Mouse (Mus musculus) midbrain, embryonic 16.5 days (tissue): ENCODE results near the gene Ddah1. TPM values are rescaled to one million over a fixed set of nuclear protein-coding genes. Genes with fewer than 3 reads are reported as not detected.

ENCODE experiments used
- ATAC-seq: fragments of 200-750 bp; cut with Nextera tagmentation; 2 replicates; pipeline ENCODE4 v1.8.0; 2017; ENCODE audit warnings: moderate TSS enrichment
- H3K27ac ChIP-seq: fragments of 300-500 bp; sonication (generic); 2 replicates; pipeline ENCODE4 v1.5.1; 2014; ENCODE audit warnings: mild to moderate bottlenecking, low read length, mixed read lengths
- H3K27me3 ChIP-seq: fragments of 300-500 bp; sonication (generic); 2 replicates; pipeline ENCODE4 v1.6.1; 2014; ENCODE audit warnings: low read depth, low read length, mixed read lengths; ENCODE audit not compliant: control insufficient read depth, insufficient read depth
- H3K36me3 ChIP-seq: fragments of 300-500 bp; sonication (generic); 2 replicates; pipeline ENCODE4 v1.6.1; 2014; ENCODE audit warnings: mild to moderate bottlenecking, low read length, moderate library complexity, mixed read lengths; ENCODE audit not compliant: control insufficient read depth, insufficient read depth
- H3K4me1 ChIP-seq: fragments of 300-500 bp; sonication (generic); 2 replicates; pipeline ENCODE4 v1.6.1; 2014; ENCODE audit warnings: mild to moderate bottlenecking, low read length, mixed read lengths; ENCODE audit not compliant: control insufficient read depth, insufficient read depth
- H3K4me2 ChIP-seq: fragments of 300-500 bp; sonication (generic); 2 replicates; pipeline ENCODE4 v1.6.1; 2014; ENCODE audit warnings: mild to moderate bottlenecking, low read length, mixed read lengths
- H3K4me3 ChIP-seq: fragments of 300-500 bp; sonication (generic); 2 replicates; pipeline ENCODE4 v1.5.1; 2014; ENCODE audit warnings: low read depth, mild to moderate bottlenecking, low read length, moderate library complexity, mixed read lengths
- H3K9ac ChIP-seq: fragments of 300-500 bp; sonication (generic); 2 replicates; pipeline ENCODE4 v1.6.1; 2014; ENCODE audit warnings: low read depth, low read length, mixed read lengths
- H3K9me3 ChIP-seq: fragments of 300-500 bp; sonication (generic); replicated peaks from 2 replicates; pipeline ENCODE4 v1.6.1; 2014; ENCODE audit warnings: mild to moderate bottlenecking, low read length, mixed read lengths; ENCODE audit not compliant: control insufficient read depth, poor library complexity, severe bottlenecking
- WGBS: fragments of 180-500 bp; shearing (Covaris S2); extraction: QIAGEN DNeasy Blood & Tissue Kit; methylation state at CpG from one replicate; pipeline ENCODE4 v1.1.7; 2014; 5-methylcytosine and 5-hydroxymethylcytosine counted together
- polyA plus RNA-seq: library from polyadenylated mRNA; unstranded; fragments of >200 nt; fragmentation: Nextera tagmentation; extraction: Ambion mirVana; gene quantifications from 2 replicates; pipeline ENCODE4 v1.2.1, GENCODE M21; 2015

Gene Ddah1
- polyA plus RNA-seq, 1 experiment from 2014 or later: 166 TPM

DNA sequence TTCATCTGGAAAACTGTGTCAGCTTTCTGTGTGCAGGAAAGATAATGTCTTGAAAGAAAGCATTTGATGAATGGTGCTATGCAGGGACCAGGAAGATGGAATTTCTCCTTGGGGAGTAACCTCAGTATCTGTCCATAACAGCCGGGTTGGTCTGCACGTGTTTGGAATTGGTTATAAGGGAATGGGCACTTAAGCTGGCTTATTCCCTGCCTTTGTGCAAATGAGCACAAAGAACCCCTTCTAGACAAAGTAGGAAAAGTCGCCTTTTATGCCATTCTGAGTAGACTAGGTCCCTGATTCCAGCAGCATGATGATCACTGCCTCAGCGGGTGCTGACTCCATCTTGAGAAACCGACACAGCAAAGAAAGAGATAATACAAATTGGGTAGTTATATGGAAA is 96.0 kb downstream of the Ddah1 start:
- Histone ChIP-seq H3K4me1 (no peaks in the 10 kb centered on the region), H3K27ac (peak overlapping the region; percentile 40), H3K4me3 (no peak overlapping the region), H3K9ac (no peak overlapping the region), H3K9me3 (peaks cover 6% of the 10 kb centered on the region), H3K36me3 (0 out of 2 replicates have a peak, but pooled peaks cover 4% of the 10 kb centered on the region), H3K27me3 (no peaks in the 10 kb centered on the region), H3K4me2 (no peak overlapping the region)
- ATAC-seq: peak; percentile 78
- WGBS: 33% methylated on average over 5 of the region's 5 CpGs

DNA sequence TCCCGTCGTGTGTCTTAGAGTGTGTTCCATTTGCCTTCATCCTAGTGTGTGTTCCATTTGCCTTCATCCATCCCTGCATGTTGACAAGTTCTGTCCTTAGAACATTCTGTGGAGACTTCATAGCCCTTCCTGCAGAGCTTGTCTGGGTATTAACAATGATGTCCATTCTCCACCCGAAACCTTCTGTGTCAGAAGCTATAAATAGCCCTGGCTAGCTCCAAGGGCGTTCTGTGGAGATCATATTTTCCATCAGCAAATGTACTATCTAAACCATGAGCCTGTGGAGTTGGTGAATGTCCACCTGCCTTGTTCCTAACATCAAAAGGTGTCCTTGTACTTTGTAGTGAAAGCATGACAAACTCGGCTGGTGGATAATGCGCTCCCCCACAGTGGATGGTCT is 96.8 kb downstream of the Ddah1 start:
- Histone ChIP-seq H3K9me3 (peaks cover 6% of the 10 kb centered on the region), H3K4me2 (no peak overlapping the region), H3K4me1 (no peaks in the 10 kb centered on the region), H3K9ac (no peak overlapping the region), H3K4me3 (no peak overlapping the region), H3K27me3 (no peaks in the 10 kb centered on the region), H3K27ac (no peak overlapping the region; the same call in 1 of the 2 replicates), H3K36me3 (0 out of 2 replicates have a peak, but pooled peaks cover 4% of the 10 kb centered on the region)
- WGBS: 88% methylated on average over 6 of the region's 6 CpGs
- no peak for ATAC-seq

DNA sequence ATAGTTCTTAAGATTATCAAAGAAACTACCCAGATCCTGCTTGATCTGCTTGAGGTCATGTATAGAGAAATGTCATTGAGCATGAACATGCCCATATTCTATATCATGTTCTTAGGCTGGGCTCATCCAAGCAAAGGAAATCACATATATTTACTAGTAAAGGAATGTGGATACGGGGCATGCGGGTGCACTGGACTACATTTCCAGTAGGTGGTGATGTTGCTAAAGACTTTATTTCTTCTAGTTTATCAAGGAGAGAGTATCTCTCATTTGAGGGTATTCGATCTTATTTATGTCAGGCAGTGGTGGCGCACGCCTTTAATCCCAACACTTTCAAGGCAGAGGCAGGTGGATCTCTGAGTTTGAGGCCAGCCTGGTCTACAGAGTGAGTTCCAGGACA is 99.9 kb downstream of the Ddah1 start:
- H3K4me3 ChIP-seq: no peak overlapping the region

DNA sequence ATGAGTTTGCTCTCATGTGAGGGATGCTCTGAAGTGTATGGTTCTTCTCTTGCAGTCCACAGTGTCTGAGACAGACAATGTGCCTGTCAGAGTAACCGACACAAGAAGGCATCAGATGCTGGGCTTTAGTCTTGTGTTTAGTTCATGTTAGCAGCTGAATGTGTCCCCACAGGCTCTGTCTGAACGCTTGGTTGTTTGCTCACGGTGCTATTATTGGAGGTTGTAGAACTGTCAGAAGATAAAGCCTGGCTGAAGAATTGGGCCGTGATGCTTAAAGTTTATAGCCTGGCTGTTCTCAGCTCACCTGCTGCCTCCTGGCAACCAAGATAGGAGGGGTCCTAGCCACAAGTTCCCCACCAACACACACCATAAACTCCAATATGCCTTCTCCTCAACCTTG is 104.0 kb downstream of the Ddah1 start:
- peaks cover 4% of the 10 kb centered on the region; the same call in 1 of the 2 replicates for H3K4me1 ChIP-seq
- H3K9me3 ChIP-seq: peaks cover 1% of the 10 kb centered on the region; the same call in 1 of the 2 replicates
- ATAC-seq: no peak
- no peak overlapping the region for H3K27ac ChIP-seq
- no peak overlapping the region for H3K4me2 ChIP-seq
- no peak overlapping the region for H3K9ac ChIP-seq
- no peaks in the 10 kb centered on the region for H3K36me3 ChIP-seq
- H3K4me3 ChIP-seq: no peak overlapping the region
- 71% methylated on average over 4 of the region's 4 CpGs for WGBS
- H3K27me3 ChIP-seq: no peaks in the 10 kb centered on the region

More for the DNA sequence above, 99.9 kb downstream of the Ddah1 start:
- no peak overlapping the region for H3K27ac ChIP-seq
- 93% methylated on average over 5 of the region's 5 CpGs for WGBS
- H3K4me1 ChIP-seq: no peaks in the 10 kb centered on the region
- no peak overlapping the region for H3K9ac ChIP-seq
- no peak overlapping the region for H3K4me2 ChIP-seq
- peaks cover 6% of the 10 kb centered on the region for H3K9me3 ChIP-seq
- H3K36me3 ChIP-seq: no peaks in the 10 kb centered on the region
- no peak for ATAC-seq
- H3K27me3 ChIP-seq: no peaks in the 10 kb centered on the region

DNA sequence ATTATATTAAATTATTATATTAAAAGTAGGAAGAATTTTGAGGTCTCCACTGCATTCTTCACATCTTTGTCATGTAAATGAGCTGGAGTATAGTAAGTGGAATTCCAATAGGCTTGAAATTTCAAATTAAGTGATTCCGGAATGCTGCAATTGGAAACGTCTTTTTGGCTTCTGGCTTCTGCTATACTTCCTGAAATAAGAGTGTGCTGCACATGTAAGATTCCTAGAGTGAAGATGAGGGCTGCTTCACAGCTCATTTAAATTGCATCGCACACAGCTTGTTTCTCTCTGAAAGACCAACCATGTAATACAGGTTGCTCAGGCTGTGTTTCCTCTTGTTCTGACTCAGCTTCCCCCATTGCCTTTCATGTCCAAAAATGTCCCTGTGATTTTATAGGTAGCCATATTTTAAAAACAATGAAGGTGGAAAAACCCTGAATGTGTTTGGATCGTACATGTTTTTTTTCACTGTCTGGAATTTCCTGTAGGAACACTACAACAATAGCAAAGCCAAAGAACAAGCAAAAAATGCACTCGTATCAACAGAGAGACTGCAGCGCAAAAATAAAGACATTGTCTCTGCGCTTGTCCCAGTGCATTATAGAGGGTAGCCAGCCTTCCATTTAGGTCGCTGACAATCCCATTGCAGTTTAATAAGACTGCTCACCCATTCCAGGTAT is 105.7 kb downstream of the Ddah1 start:
- no peak overlapping the region for H3K4me3 ChIP-seq
- H3K9me3 ChIP-seq: no peaks in the 10 kb centered on the region
- no peak overlapping the region for H3K4me2 ChIP-seq
- no peaks in the 10 kb centered on the region for H3K36me3 ChIP-seq
- 60% methylated on average over 8 of the region's 8 CpGs for WGBS
- H3K27me3 ChIP-seq: no peaks in the 10 kb centered on the region
- no peak overlapping the region for H3K9ac ChIP-seq
- peak overlapping the region; percentile 47; the same call in 1 of the 2 replicates for H3K27ac ChIP-seq
- peaks cover 4% of the 10 kb centered on the region; the same call in 1 of the 2 replicates for H3K4me1 ChIP-seq
- ATAC-seq: 0 out of 2 replicates have a peak, but pooled peaks have one; percentile 45

DNA sequence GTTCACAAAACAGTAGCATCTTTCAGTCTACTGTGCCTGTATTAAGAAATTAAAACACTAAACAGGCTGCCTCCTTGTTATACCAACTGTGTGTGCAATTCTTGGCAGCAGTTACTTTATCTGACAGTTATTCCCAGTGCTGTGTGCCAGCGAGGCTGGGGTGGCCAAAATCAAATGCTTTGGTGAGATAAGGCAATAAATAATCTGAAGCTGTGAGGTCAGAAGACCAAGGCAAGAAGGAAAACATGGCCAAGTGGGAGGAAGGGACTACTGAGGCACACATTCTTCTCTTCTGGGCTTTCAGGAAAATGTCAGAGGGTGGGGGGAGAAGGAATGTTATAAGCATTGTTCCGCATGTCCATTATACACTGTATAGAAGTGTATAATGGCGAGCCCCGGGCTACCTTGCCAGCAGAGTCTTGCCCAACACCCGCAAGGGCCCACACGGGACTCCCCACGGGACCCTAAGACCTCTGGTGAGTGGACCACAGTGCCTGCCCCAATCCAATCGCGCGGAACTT is 106.3 kb downstream of the Ddah1 start:
- no peak overlapping the region for H3K4me3 ChIP-seq
- no peak overlapping the region for H3K9ac ChIP-seq
- H3K27ac ChIP-seq: no peak overlapping the region
- WGBS: 90% methylated on average over 5 of the region's 10 CpGs
- peak; percentile 45; the same call in 1 of the 2 replicates for ATAC-seq
- H3K9me3 ChIP-seq: no peaks in the 10 kb centered on the region
- H3K27me3 ChIP-seq: no peaks in the 10 kb centered on the region
- peaks cover 4% of the 10 kb centered on the region; the same call in 1 of the 2 replicates for H3K4me1 ChIP-seq
- H3K4me2 ChIP-seq: no peak overlapping the region
- H3K36me3 ChIP-seq: no peaks in the 10 kb centered on the region

DNA sequence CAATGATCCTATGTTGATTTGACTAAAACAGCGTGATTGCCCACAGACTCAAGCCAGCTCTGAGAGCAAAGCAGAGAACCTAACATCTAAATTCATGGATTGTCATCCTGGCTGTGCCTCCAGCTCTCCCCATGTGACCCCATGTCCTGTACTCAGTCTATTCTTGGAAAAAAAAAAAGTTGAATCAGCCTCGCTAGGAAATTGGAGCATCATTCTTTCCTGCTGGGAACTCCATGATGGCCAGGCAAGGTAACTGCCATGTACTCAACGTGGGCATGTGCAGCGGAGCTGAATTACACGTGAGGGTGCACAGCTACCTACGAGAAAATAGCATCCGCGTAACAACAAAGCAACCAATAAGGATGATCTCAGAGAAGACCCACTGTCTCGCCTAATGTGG is 114.2 kb downstream of the Ddah1 start:
- Histone ChIP-seq H3K4me1 (no peaks in the 10 kb centered on the region), H3K27ac (no peak overlapping the region), H3K36me3 (no peaks in the 10 kb centered on the region), H3K27me3 (no peaks in the 10 kb centered on the region), H3K4me3 (no peak overlapping the region), H3K4me2 (no peak overlapping the region), H3K9me3 (no peaks in the 10 kb centered on the region), H3K9ac (no peak overlapping the region)
- WGBS: 95% methylated on average over 9 of the region's 9 CpGs
- no peak for ATAC-seq

DNA sequence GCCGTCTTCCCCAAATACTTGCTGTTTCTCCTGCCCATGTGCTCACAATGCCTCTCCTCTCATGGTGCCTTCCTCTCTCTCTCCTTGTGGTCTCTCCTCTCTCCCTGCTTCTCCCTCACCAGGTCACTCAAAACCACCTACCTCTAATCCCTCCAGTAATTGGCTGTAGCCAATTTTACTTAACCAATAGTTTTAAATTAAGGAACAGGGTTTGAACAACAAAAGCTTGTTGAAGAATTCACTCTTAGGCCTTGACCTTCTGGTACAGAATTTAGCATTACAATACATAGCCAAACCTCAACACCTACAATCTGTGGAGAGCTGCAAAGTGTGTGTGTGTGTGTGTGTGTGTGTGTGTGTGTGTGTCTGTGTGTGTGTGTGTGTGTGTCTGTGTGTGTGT is 114.8 kb downstream of the Ddah1 start:
- no peak overlapping the region for H3K27ac ChIP-seq

DNA sequence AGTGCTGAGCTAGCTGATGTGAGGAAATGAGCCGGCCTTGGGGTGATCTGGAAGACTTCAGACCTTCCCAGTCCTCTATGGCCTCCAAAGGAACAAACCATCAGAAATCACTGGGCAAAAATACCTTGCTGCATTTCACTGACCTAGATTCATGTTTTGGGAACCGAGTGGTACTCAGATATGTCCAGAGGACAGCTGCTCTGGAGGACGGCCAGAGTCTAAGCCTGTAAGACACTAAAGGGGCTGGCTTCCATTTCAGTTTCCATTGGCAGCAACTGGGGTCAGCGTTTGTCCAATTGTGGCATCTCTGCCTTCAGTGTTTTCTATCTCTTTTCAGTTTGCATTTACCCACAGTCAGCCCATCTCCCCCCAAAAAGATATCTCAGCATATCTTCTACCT is 115.7 kb downstream of the Ddah1 start:
- no peak for ATAC-seq
- Histone ChIP-seq H3K4me1 (no peaks in the 10 kb centered on the region), H3K4me3 (no peak overlapping the region), H3K27me3 (no peaks in the 10 kb centered on the region), H3K36me3 (no peaks in the 10 kb centered on the region), H3K27ac (no peak overlapping the region), H3K9me3 (no peaks in the 10 kb centered on the region), H3K4me2 (no peak overlapping the region), H3K9ac (no peak overlapping the region)
- WGBS: 88% methylated on average over 4 of the region's 4 CpGs

More for the DNA sequence above, 114.8 kb downstream of the Ddah1 start:
- Histone ChIP-seq H3K4me1 (no peaks in the 10 kb centered on the region), H3K36me3 (no peaks in the 10 kb centered on the region), H3K27me3 (no peaks in the 10 kb centered on the region), H3K4me2 (no peak overlapping the region), H3K9ac (no peak overlapping the region), H3K9me3 (no peaks in the 10 kb centered on the region), H3K4me3 (no peak overlapping the region)
- 83% methylated on average over 1 of the region's 1 CpGs for WGBS
- no peak for ATAC-seq
